Mouse (Mus musculus) urinary bladder, postnatal 25 days (tissue): ENCODE results near the gene Cntrob.

Source experiments
- DNase-seq: peaks from one replicate; pipeline ENCODE4 v3.0.0; 2022; ENCODE audit warnings: low spot score

The Cntrob gene

GRCm38 (mm10) chr11:69298231-69298630, 25.3 kb downstream of the Cntrob start:
- DNase-seq = no peak

DNA sequence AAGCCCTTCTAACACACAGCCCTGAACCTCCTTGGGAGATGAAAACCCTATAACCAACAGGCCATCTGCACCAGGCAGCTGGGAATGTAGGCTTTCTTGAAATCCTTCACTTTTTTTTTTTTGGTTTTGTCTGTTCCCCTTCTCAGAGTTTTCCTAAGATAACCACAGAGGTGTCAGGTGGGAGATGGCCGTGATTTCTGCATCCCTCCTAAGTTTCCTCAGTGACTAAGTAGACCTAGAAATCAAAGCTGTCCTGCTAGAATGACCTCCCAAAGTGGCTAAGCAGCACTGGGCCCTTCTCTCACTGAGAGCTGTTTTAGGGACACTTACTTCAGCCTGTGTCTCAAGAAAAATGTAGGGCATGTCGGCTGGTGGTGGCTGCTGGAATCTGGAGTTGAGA, 25.8 kb downstream of the Cntrob start:
- DNase-seq = no peak

GRCm38 (mm10) chr11:69295286-69295685, 28.3 kb downstream of the Cntrob start:
- DNase-seq = no peak

GRCm38 (mm10) chr11:69291111-69291510, 32.5 kb downstream of the Cntrob start:
- no peak for DNase-seq

DNA sequence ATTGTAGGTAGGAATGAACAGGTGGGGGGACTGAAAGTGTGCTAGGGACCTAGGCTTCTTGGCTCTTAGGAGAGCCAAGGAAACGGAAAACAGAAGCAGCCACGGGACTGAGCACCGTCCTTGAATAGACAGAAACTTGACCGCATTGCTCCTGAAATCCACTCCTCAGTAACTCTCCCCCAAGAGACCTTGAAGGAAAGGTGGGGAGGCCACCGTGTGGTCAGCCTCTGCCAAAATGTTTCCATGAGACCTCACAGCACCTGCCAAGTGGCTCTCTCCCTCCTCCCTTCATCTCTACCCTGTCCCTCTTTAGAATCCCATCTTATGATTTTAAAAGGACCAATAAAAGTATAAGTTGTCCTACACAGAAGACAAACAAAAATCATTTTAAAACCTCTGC, 46.3 kb downstream of the Cntrob start:
- DNase-seq = no peak

DNA sequence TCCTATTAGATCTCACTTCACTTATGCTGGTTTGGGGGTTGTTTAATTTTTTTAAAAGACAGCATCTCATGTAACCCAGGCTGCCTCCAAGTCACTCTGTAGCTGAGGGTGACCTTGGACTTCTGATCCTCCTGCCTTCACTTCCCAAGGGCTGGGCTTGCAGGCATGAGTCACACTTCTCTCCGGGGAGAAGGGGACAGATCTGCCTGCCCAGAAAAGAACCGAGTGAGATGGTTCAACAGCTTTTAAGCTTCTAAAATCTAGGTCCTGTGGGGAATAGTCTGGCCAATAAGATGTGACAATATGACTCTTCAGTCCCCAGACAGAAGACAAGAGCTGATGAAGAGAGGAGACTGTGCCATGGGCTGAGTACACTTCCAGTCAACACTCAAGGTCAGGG, 47.5 kb downstream of the Cntrob start:
- no peak for DNase-seq

DNA sequence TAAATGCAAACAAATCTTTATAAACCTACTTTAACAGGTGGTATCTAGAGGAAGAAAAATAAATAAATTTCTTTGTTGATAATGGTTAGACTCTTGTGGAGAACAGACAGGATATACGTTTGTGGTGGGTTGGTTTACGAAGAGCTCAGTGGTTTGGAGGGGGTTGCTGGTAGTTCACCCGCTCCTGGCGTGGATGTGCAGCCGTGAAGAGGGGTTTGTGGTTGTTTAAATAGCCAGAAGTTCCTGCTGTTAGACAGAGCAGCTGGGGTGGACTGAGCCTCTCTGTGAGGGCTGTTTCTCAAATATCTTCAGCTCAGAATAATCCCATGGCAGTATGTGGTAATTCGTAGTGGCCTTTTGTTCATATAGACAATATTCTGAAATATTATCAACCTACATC, 47.9 kb downstream of the Cntrob start:
- DNase-seq = no peak

DNA sequence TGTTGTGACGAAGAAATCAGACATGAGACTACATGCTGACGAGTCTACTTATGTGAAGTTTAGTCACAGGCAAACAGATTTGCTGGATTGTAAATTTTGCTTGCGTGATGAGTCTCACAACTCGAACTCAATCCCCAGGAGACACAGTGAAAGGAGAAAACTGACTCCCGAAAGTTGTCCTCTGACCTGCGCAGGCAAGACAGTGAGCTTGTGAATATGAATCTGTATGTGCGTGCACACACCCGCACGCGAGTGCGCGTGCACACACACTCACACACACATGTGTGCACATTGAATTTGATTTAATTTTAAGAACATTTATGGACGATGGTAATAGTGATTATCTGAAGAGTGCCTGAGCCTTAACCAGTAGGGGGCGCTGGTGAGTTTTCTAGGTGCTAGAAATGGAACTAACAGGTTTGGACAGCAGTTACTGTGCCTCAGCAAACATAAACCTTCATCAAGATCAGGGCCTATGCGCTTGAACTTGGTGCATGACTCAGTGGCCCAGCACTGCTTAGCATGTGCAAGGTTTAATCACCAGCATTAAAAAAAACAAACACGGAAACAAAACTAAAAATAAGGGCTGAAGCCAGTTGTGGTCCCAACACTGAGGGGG, 51.3 kb downstream of the Cntrob start:
- peak; percentile 92 for DNase-seq

- DNase-seq = peak; percentile 76
These were observed 54.0 kb downstream of the Cntrob start for GRCm38 (mm10) chr11:69269575-69269974.

- no peak for DNase-seq
These were observed 55.5 kb downstream of the Cntrob start for GRCm38 (mm10) chr11:69268100-69268499.

DNA sequence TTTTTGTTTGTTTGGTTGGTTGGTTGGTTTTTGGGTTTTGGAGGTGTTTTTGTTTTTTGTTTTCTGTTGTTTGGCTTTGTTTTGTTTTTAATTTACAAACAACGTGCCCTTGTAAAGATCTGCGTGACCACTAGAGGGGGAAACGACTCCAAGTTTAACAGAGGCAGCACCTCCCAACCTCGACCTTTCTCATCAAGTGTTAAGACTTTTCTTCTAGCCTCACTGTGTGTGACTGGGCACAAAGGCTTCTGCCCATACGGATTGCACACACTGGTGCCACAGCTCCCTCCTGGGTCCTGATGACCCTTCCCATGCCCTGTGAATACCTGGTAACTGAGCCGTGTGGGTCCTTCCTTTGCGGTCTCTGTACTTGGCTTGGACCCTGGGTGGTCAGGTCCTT, 56.2 kb downstream of the Cntrob start:
- no peak for DNase-seq

DNA sequence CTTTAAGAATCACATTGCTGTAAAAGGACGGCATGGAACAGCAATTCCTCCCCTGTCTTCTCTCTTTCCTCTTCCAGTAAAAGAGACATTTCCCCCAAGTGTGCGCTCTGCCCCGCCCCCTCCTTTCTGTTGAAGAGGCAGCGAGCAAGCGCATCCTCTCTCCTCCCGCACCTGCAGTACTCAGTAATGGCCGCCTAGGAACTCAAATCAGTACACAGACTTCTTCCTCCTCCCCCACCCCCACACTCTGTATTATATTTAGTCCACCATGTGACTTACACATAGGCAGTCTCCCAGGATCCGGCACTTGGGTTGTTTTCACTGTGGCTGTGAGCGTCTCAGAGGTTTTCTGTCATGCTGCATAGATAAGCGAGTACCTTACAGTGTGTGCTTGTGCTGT, 57.3 kb downstream of the Cntrob start:
- DNase-seq = no peak

DNA sequence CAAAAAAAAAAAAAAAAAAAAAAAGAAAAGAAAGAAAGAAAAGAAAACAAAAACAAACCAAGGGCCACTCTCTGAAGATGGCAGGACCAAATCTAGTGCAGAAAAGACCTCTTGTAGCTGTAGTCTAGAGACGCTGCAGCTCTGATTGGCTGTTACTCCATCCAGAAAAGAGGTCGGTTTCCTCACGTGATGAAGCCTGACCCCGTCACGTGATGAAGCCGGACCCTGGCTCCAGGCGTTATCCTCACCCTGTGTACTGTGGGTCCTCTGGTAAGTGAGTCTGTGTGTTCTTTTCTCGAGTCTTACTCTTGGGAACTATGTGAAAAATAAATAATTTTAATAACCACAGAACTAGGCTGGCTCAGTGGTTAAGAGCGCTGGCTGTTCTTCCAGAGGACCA, 58.2 kb downstream of the Cntrob start:
- DNase-seq = no peak

DNA sequence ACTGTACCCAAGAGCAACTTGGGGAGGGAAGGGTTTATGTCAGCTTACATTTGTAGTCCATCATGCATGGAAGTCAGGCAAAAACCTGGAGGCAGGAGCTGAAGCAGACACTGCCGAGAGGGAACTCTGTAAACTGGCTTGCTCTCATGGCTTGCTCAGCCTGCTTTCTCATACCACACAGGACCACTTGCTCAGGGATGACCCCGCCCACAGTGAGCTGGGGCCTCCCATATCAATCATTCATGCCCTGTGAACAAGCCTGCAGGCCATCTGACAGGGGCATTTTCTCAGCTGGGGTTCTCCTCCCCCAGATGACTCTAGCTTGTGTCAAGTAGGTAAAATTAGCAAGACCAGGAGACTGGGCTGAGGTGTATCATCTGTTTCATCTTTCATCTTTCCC, 59.3 kb downstream of the Cntrob start:
- no peak for DNase-seq

GRCm38 (mm10) chr11:69260111-69260510, 63.5 kb downstream of the Cntrob start:
- no peak for DNase-seq

GRCm38 (mm10) chr11:69258287-69258686, 65.3 kb downstream of the Cntrob start:
- DNase-seq = no peak

- DNase-seq = no peak
These were observed 65.8 kb downstream of the Cntrob start for GRCm38 (mm10) chr11:69257807-69258206.

DNA sequence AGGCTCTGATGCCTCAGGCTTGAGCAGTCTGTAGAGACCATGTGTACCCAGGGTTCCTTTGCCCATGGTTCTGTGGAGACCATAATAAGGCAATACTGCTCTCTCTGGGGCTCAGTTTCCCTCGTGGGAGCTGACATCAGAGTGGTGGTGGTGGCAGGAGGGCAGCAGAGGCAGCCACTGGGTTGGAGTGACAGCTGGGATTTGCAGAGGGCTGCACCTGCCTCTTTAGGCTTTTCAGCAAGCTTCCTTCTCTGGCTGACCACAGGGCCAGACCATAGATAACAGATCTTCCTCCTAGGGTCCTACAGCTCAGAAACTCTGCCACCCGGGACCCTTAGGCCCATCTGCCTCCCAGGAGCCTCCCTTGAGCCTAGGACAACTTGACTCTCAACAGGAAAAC, 66.5 kb downstream of the Cntrob start:
- DNase-seq = no peak

GRCm38 (mm10) chr11:69254808-69255207, 68.8 kb downstream of the Cntrob start:
- no peak for DNase-seq

- no peak for DNase-seq
These were observed 70.4 kb downstream of the Cntrob start for GRCm38 (mm10) chr11:69253131-69253530.

DNA sequence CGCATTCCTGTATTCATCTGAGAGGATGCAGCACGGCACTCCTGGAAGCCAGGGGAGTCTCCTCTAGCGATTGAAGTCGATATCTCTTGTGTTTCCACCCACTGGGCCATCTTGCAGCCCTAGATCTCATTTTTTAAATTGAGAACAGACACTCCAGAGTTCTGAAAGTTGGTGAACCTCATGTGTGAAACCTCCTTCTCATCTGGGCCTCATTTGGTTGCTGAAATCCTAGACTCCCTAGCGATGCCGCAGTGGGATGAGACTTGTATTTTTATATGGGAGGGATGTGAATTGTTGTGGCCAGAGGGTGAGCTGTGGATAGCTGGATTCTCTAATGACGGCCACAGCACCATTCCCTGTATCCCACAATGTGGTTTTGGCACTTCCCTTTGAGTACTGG, 71.6 kb downstream of the Cntrob start:
- DNase-seq = no peak

GRCm38 (mm10) chr11:69251135-69251842, 72.3 kb downstream of the Cntrob start:
- no peak for DNase-seq

GRCm38 (mm10) chr11:69250106-69250505, 73.5 kb downstream of the Cntrob start:
- no peak for DNase-seq
